Mouse (Mus musculus): Measurements from ENCODE around the gene Olig2. TPM values are rescaled to one million over a fixed set of nuclear protein-coding genes. Genes with fewer than 3 reads are reported as not detected.

Gene Olig2
- total and polyA plus RNA-seq, 3 experiments = not detected

GRCm38 (mm10) chr16:91229072-91229348 lies 3.8 kb downstream of the Olig2 start:
- TF ChIP-seq ZNF384 (IDR thresholded peaks at IDR 0.05; ENCODE audit: low read depth, low read length) = no peak
- Histone ChIP-seq H3K27me3 (ENCODE audit: control insufficient read depth in 1 of 2, insufficient read depth in 2 of 2, low read length in 2 of 2) (no peaks in the 10 kb centered on the region), H3K79me2 (ENCODE audit: control insufficient read depth, insufficient read depth, low read length, poor library complexity) (no peaks in the 10 kb centered on the region), H3K4me3 (ENCODE audit: control insufficient read depth in 1 of 2, insufficient read depth in 1 of 2, low read depth in 2 of 2, low read length in 2 of 2) (no peak overlapping the region), H3K27ac (ENCODE audit: control insufficient read depth, low read depth, low read length) (no peak overlapping the region), H3K9me3 (replicated peaks; ENCODE audit: insufficient read depth, low read length) (no peaks in the 10 kb centered on the region), H3K4me1 (ENCODE audit: control insufficient read depth in 1 of 2, insufficient read depth in 2 of 2, low read length in 2 of 2) (no peaks in the 10 kb centered on the region), H3K36me3 (ENCODE audit: control insufficient read depth in 1 of 2, insufficient read depth in 2 of 2, low read length in 2 of 2) (no peaks in the 10 kb centered on the region), H3K9ac (ENCODE audit: control insufficient read depth, low read depth, low read length, poor library complexity, severe bottlenecking) (no peak overlapping the region)
- no peak for DNase-seq (ENCODE audit: low read depth, low spot score)

GRCm38 (mm10) chr16:91229643-91230042 lies 4.4 kb downstream of the Olig2 start:
- no peaks in the 10 kb centered on the region for H3K79me2 ChIP-seq (ENCODE audit: control insufficient read depth, insufficient read depth, low read length, poor library complexity)
- no peak for DNase-seq (ENCODE audit: low read depth, low spot score)
- H3K4me1 ChIP-seq (ENCODE audit: control insufficient read depth in 1 of 2, insufficient read depth in 2 of 2, low read length in 2 of 2) = no peaks in the 10 kb centered on the region
- TF ChIP-seq POLR2A (IDR thresholded peaks at IDR 0.05; ENCODE audit: control insufficient read depth in 1 of 2, insufficient read depth in 1 of 2, low read depth in 1 of 2, low read length in 2 of 2, poor library complexity in 1 of 2) (no peak), CHD2 (IDR thresholded peaks at IDR 0.05; ENCODE audit: low read length) (no peak), GATA1 (IDR thresholded peaks at IDR 0.05; ENCODE audit: low read depth, low read length) (no peak), CTCF (IDR thresholded peaks at IDR 0.05 in 2 of 3, conservative IDR thresholded peaks at IDR 0.05 in 1 of 3; ENCODE audit: control insufficient read depth in 1 of 3, insufficient read depth in 1 of 3, low read depth in 2 of 3, low read length in 3 of 3, poor library complexity in 1 of 3, severe bottlenecking in 1 of 3) (no peak), HCFC1 (IDR thresholded peaks at IDR 0.05; ENCODE audit: low read depth, low read length) (no peak), USF1 (IDR thresholded peaks at IDR 0.05; ENCODE audit: low read depth, low read length) (no peak), ZNF384 (IDR thresholded peaks at IDR 0.05; ENCODE audit: low read depth, low read length) (no peak), TAL1 (IDR thresholded peaks at IDR 0.05; ENCODE audit: low read length) (no peak)
- H3K4me3 ChIP-seq (ENCODE audit: control insufficient read depth in 1 of 2, insufficient read depth in 1 of 2, low read depth in 2 of 2, low read length in 2 of 2) = no peak overlapping the region
- no peaks in the 10 kb centered on the region for H3K36me3 ChIP-seq (ENCODE audit: control insufficient read depth in 1 of 2, insufficient read depth in 2 of 2, low read length in 2 of 2)
- no peak overlapping the region for H3K27ac ChIP-seq (ENCODE audit: control insufficient read depth, low read depth, low read length)
- H3K27me3 ChIP-seq (ENCODE audit: control insufficient read depth in 1 of 2, insufficient read depth in 2 of 2, low read length in 2 of 2) = no peaks in the 10 kb centered on the region
- no peak overlapping the region for H3K9ac ChIP-seq (ENCODE audit: control insufficient read depth, low read depth, low read length, poor library complexity, severe bottlenecking)
- no peaks in the 10 kb centered on the region for H3K9me3 ChIP-seq (replicated peaks; ENCODE audit: insufficient read depth, low read length)

DNA sequence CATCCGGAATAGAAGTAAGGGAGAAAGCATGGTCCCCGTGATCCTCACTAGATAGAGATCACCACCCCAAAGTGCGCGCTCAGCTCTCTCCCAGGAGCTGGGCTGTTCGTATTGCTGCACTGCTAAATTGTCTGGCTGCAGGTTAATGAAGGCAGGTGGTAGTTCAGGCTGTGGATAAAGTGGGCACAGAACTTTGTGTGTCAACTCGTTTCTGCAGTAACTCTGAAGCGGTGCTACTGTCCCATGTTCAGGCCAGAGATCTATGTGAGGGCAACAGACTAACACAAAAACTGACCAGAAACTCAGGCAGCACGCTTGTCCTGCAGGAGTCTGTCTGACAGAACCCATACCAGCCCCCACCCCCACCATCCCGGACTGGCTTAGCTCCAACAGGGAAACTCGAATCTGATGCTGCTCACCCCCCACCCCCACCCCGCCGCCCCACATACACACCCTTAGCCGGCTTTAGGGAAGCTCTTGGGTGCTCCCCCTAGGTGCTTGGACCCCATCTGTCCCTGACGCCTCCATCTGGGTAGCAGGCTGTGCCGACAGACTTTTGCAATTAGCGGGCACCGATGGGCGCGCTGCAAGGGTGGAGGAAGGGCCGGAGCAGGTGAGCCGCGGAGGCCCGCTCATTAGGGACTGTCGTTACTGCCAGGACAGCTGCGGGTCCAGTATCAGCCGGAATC lies 6.7 kb downstream of the Olig2 start:
- no peak for DNase-seq (ENCODE audit: low read depth, low spot score)
- no peaks in the 10 kb centered on the region for H3K36me3 ChIP-seq (ENCODE audit: control insufficient read depth in 1 of 2, insufficient read depth in 2 of 2, low read length in 2 of 2)
- TF ChIP-seq USF2 (IDR thresholded peaks at IDR 0.05; ENCODE audit: borderline replicate concordance in 1 of 2, insufficient read depth in 1 of 2, low read depth in 1 of 2, low read length in 2 of 2) (no peak), CTCF (IDR thresholded peaks at IDR 0.05 in 2 of 3, conservative IDR thresholded peaks at IDR 0.05 in 1 of 3; ENCODE audit: control insufficient read depth in 1 of 3, insufficient read depth in 1 of 3, low read depth in 2 of 3, low read length in 3 of 3, poor library complexity in 1 of 3, severe bottlenecking in 1 of 3) (no peak), NRF1 (IDR thresholded peaks at IDR 0.05; ENCODE audit: insufficient read depth, low read depth, low read length, poor library complexity, severe bottlenecking) (no peak), ZMIZ1 (IDR thresholded peaks at IDR 0.05; ENCODE audit: low read depth, low read length) (no peak), ZNF384 (IDR thresholded peaks at IDR 0.05; ENCODE audit: low read depth, low read length) (no peak), UBTF (IDR thresholded peaks at IDR 0.05; ENCODE audit: borderline replicate concordance, insufficient read depth, low read depth, low read length) (no peak), MAFK (IDR thresholded peaks at IDR 0.05; ENCODE audit: borderline replicate concordance, low read depth, low read length) (no peak), MYC (IDR thresholded peaks at IDR 0.05; ENCODE audit: low read depth, low read length) (no peak), GABPA (IDR thresholded peaks at IDR 0.05; ENCODE audit: low read depth, low read length) (no peak)
- H3K9ac ChIP-seq (ENCODE audit: control insufficient read depth, low read depth, low read length, poor library complexity, severe bottlenecking) = no peak overlapping the region
- no peaks in the 10 kb centered on the region for H3K79me2 ChIP-seq (ENCODE audit: control insufficient read depth, insufficient read depth, low read length, poor library complexity)
- no peak overlapping the region for H3K4me3 ChIP-seq (ENCODE audit: control insufficient read depth in 1 of 2, insufficient read depth in 1 of 2, low read depth in 2 of 2, low read length in 2 of 2)
- H3K27me3 ChIP-seq (ENCODE audit: control insufficient read depth in 1 of 2, insufficient read depth in 2 of 2, low read length in 2 of 2) = no peaks in the 10 kb centered on the region; a peak in 1 of 4 replicates
- no peak overlapping the region for H3K27ac ChIP-seq (ENCODE audit: control insufficient read depth, low read depth, low read length)
- H3K9me3 ChIP-seq (replicated peaks; ENCODE audit: insufficient read depth, low read length) = no peaks in the 10 kb centered on the region
- H3K4me1 ChIP-seq (ENCODE audit: control insufficient read depth in 1 of 2, insufficient read depth in 2 of 2, low read length in 2 of 2) = no peaks in the 10 kb centered on the region

Data from MEL (cell line).